Mouse (Mus musculus) thymus, adult 2 months (tissue): ENCODE results near the gene Rock2. TPM values are rescaled to one million over a fixed set of nuclear protein-coding genes. Genes with fewer than 3 reads are reported as not detected.
A peak's percentile ranks its signal among the peaks of the same experiment; 100 is the strongest.
"Not testable (repeated sequence)": the region's sequence is repeated elsewhere in the genome, so short reads cannot be mapped to it uniquely, and the experiment has no call there.

ENCODE experiments used
- DNase-seq: peaks from one replicate; pipeline ENCODE4 v3.0.0; 2021
- H3K27ac ChIP-seq: fragments of 200-500 bp; 2 replicates; pipeline ENCODE4 v1.5.1; 2012; ENCODE audit warnings: low read length, control low read depth; ENCODE audit not compliant: control insufficient read depth, insufficient read depth
- H3K27me3 ChIP-seq: fragments of 200-500 bp; 2 replicates; pipeline ENCODE4 v1.6.1; 2012; ENCODE audit warnings: mild to moderate bottlenecking, low read length, moderate library complexity, mixed read lengths; ENCODE audit not compliant: control insufficient read depth, insufficient read depth
- H3K36me3 ChIP-seq: fragments of 200-500 bp; 2 replicates; pipeline ENCODE4 v1.6.1; 2012; ENCODE audit warnings: mild to moderate bottlenecking, low read length, moderate library complexity; ENCODE audit not compliant: control insufficient read depth, insufficient read depth
- H3K4me1 ChIP-seq: fragments of 200-500 bp; replicated peaks from 2 replicates; pipeline ENCODE4 v1.6.1; 2012; ENCODE audit warnings: low read length; ENCODE audit not compliant: control insufficient read depth, insufficient read depth
- H3K4me3 ChIP-seq: fragments of 200-500 bp; 2 replicates; pipeline ENCODE4 v1.5.1; 2012; ENCODE audit warnings: mild to moderate bottlenecking, low read length, control low read depth, moderate library complexity; ENCODE audit not compliant: control insufficient read depth, insufficient read depth
- CTCF ChIP-seq: fragments of 200-500 bp; IDR thresholded peaks from 2 replicates; pipeline ENCODE4 v1.5.1; 2012; ENCODE audit warnings: mild to moderate bottlenecking, control low read depth, low read length, moderate library complexity, borderline replicate concordance; ENCODE audit not compliant: control insufficient read depth, poor library complexity, insufficient read depth; ENCODE audit errors: extremely low read depth
- POLR2A ChIP-seq: fragments of 200-500 bp; IDR thresholded peaks from 2 replicates; pipeline ENCODE4 v1.6.1; 2012; ENCODE audit warnings: mild to moderate bottlenecking, low read length, control low read depth, moderate library complexity; ENCODE audit not compliant: control insufficient read depth, poor library complexity, insufficient read depth; ENCODE audit errors: extremely low read depth
- WGBS: fragments of 180-500 bp; shearing (Covaris S2); methylation state at CpG from one replicate; pipeline ENCODE4 v1.1.7; 2018; 5-methylcytosine and 5-hydroxymethylcytosine counted together
- polyA plus RNA-seq: library from polyadenylated mRNA; depleted of rRNA; stranded (reverse); fragments of >200 nt; gene quantifications from 2 replicates; pipeline ENCODE4 v1.2.3, GENCODE M21; 2012

Rock2 gene
- polyA plus RNA-seq, 1 experiment: 5.4 TPM

GRCm38 (mm10) chr12:17012067-17012899, 117.6 kb downstream of the Rock2 start:
- H3K4me3 ChIP-seq: no peak overlapping the region
- H3K36me3 ChIP-seq: no peaks in the 10 kb centered on the region
- WGBS: 95% methylated on average over 2 of the region's 2 CpGs
- TF ChIP-seq POLR2A (no peak), CTCF (no peak)
- no peak for DNase-seq
- no peak overlapping the region for H3K27ac ChIP-seq
- H3K4me1 ChIP-seq: peaks cover 9% of the 10 kb centered on the region
- no peaks in the 10 kb centered on the region for H3K27me3 ChIP-seq

GRCm38 (mm10) chr12:17015711-17016110, 121.0 kb downstream of the Rock2 start:
- Histone ChIP-seq H3K27ac (no peak overlapping the region), H3K4me1 (peaks cover 8% of the 10 kb centered on the region), H3K4me3 (no peak overlapping the region), H3K36me3 (no peaks in the 10 kb centered on the region), H3K27me3 (no peaks in the 10 kb centered on the region)
- DNase-seq: no peak
- TF ChIP-seq POLR2A (no peak), CTCF (no peak)
- 88% methylated on average over 2 of the region's 2 CpGs for WGBS

GRCm38 (mm10) chr12:17018468-17018867, 123.8 kb downstream of the Rock2 start:
- H3K4me1 ChIP-seq: no peaks in the 10 kb centered on the region; the same call in 1 of the 2 replicates
- no peaks in the 10 kb centered on the region for H3K27me3 ChIP-seq
- no peak overlapping the region for H3K4me3 ChIP-seq
- TF ChIP-seq POLR2A: no peak
- no peak for TF ChIP-seq CTCF
- DNase-seq: peak; percentile 62
- no peaks in the 10 kb centered on the region for H3K36me3 ChIP-seq
- WGBS: 35% methylated on average over 4 of the region's 4 CpGs
- no peak overlapping the region for H3K27ac ChIP-seq

DNA sequence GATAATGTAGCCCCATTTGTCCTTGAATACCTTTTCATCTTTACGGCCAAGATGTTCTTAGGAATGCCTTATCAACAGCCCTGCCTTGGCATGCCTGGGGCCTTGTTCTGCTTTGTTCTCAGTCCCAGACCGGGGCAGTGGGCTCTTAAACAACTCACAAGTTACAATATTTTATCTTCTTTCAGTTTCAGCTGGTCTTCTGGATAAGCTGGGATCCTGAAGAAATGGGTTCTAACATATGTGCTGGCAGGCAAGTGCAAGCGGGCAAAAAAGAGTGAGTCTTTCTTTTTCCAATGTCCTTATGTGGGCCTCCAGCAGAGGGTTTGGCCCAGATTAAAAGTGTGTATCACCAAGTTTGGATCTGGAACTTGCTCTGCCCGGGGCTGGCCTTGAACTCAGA, 126.4 kb downstream of the Rock2 start:
- H3K4me1 ChIP-seq, H3K27me3 ChIP-seq, H3K27ac ChIP-seq, H3K4me3 ChIP-seq, H3K36me3 ChIP-seq, DNase-seq: not testable (repeated sequence)
- WGBS: 89% methylated on average over 4 of the region's 4 CpGs

DNA sequence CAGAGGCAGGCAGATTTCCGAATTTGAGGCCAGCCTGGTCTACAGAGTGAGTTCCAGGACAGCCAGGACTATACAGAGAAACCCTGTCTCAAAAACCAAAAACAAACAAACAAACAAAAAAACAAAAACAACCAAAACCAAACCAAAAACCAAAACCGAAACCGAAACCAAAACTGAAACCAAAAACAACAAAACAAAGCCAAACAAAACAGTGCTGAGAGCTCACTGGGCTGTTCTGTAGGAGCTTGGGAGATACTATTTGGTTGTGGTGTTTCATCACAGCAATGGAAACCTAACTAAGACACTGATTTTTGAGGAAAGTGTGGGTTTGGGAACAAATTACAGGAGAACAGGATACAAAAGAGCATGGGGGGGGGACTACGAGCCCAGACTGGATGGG, 127.5 kb downstream of the Rock2 start:
- H3K4me1 ChIP-seq: peaks cover 2% of the 10 kb centered on the region; the same call in 1 of the 2 replicates
- no peaks in the 10 kb centered on the region for H3K36me3 ChIP-seq
- H3K4me3 ChIP-seq: no peak overlapping the region
- no peak overlapping the region for H3K27ac ChIP-seq
- H3K27me3 ChIP-seq: no peaks in the 10 kb centered on the region
- TF ChIP-seq CTCF (no peak), POLR2A (no peak)
- no peak for DNase-seq
- 91% methylated on average over 4 of the region's 4 CpGs for WGBS

GRCm38 (mm10) chr12:17024554-17025110, 129.9 kb downstream of the Rock2 start:
- TF ChIP-seq POLR2A (no peak), CTCF (no peak)
- Histone ChIP-seq H3K36me3 (no peaks in the 10 kb centered on the region), H3K27me3 (no peaks in the 10 kb centered on the region), H3K4me1 (peaks cover 2% of the 10 kb centered on the region; the same call in 1 of the 2 replicates), H3K4me3 (no peak overlapping the region), H3K27ac (peak overlapping the region; percentile 29)
- 59% methylated on average over 6 of the region's 6 CpGs for WGBS
- DNase-seq: no peak
